Mouse (Mus musculus): ENCODE data around the gene Clec2h. TPM values are rescaled to one million over a fixed set of nuclear protein-coding genes. Genes with fewer than 3 reads are reported as not detected.

The Clec2h gene
- polyA plus RNA-seq (2012; rRNA removed; ENCODE audit: low replicate concordance) = 25.2 and 114 TPM in 2 replicates

DNA sequence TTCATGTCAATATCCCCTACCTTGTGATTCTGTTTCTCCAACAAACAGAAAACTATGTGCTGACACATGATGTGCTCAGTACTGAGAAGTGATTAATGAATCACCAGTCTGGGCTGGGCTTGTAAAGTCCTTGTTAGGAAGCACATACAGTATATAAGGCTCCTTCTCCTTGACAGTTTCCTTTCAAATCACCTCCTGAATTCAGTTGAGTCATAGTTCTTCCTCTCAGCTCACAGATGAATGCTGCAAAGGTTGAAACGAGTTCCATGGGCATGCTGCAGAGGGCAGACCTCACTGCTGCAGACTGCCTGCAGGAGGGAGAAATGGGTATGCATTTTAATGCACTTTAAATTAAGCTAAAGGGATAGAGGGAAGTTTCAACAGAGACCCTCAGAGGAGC lies at the start of gene Clec2h:
Gene Clec2h, plus strand, starts transcription at position 180 of the 400 bp plus-strand sequence.

DNA sequence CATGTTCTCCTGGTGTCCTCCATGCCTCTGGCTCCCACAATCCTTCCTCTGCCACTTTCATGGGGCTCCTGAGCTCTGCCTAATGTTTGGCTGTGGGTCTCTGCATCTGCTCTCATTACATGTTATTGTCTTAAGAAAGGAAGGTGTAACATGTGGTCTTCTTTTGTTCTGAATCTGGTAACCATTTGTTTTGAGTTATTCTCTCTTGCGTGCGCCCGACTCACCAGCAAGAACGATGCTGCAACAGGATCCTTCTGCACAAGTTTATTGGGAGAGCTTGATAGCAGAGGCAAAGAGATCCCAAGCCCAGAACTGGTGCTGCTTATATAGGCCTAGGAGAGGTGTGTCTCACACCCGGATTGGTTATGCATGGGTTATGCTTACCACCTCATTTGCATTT lies 38.8 kb upstream of the Clec2h start, which contains the start of gene Klrb1a:
Gene Klrb1a, minus strand, starts transcription at position 101 of the 400 bp plus-strand sequence.

DNA sequence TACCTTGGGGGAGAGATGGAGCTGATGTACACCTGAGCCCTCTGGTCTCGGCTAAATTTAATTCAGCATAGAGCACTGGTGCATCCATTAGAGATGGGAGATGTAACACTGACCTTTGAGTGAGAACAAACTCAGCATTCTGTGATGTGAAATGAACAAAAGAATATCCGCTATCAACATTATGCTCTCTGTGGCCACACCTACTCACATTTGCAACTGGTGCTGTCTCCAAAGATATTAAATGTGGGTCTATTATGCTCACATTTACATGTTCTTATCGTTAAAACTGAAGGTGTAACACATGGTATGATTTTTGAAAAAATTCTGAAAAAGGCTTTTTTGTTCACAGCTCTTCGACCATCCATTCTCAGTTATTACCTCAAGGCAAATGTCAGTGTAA lies 60.8 kb downstream of the Clec2h start, which contains the start of gene Klrb1:
Gene Klrb1, minus strand, starts transcription at position 101 of the 400 bp plus-strand sequence.

Other genes starting within 250 kb of the Clec2h start
- gene Itfg2, start 237.5 kb upstream of the Clec2h start, polyA plus RNA-seq (2012; rRNA removed; ENCODE audit: low replicate concordance) = 16.3 and 28.8 TPM in 2 replicates
- 130 and 203 TPM in 2 replicates for gene Fkbp4, start 223.7 kb upstream of the Clec2h start, polyA plus RNA-seq (2012; rRNA removed; ENCODE audit: low replicate concordance)
- gene Pzp, start 135.7 kb upstream of the Clec2h start, polyA plus RNA-seq (2012; rRNA removed; ENCODE audit: low replicate concordance) = 0.02 and 0.20 TPM in 2 replicates
- 6.1 TPM in 1 of 2 replicates, not detected in the other for gene A2ml1, start 80.8 kb upstream of the Clec2h start, polyA plus RNA-seq (2012; rRNA removed; ENCODE audit: low replicate concordance)
- gene Klrb1a, start 38.9 kb upstream of the Clec2h start, polyA plus RNA-seq (2012; rRNA removed; ENCODE audit: low replicate concordance) = 0.23 TPM in 1 of 2 replicates, not detected in the other
- gene Klrb1, start 60.7 kb downstream of the Clec2h start, polyA plus RNA-seq (2012; rRNA removed; ENCODE audit: low replicate concordance) = not detected in 2 replicates
- 0.35 TPM in 1 of 2 replicates, not detected in the other for gene Klrb1c, start 126.8 kb downstream of the Clec2h start, polyA plus RNA-seq (2012; rRNA removed; ENCODE audit: low replicate concordance)
- gene Gm44511, start 163.9 kb downstream of the Clec2h start, polyA plus RNA-seq (2012; rRNA removed; ENCODE audit: low replicate concordance) = not detected in 2 replicates
- gene Klrb1b, start 163.9 kb downstream of the Clec2h start, polyA plus RNA-seq (2012; rRNA removed; ENCODE audit: low replicate concordance) = 0.13 and 0.15 TPM in 2 replicates
- gene Clec2i, start 225.2 kb downstream of the Clec2h start, polyA plus RNA-seq (2012; rRNA removed; ENCODE audit: low replicate concordance) = not detected in 2 replicates
- 0.17 TPM in 1 of 2 replicates, not detected in the other for gene BC035044, start 228.7 kb downstream of the Clec2h start, polyA plus RNA-seq (2012; rRNA removed; ENCODE audit: low replicate concordance)